In the genomic region with DNA sequence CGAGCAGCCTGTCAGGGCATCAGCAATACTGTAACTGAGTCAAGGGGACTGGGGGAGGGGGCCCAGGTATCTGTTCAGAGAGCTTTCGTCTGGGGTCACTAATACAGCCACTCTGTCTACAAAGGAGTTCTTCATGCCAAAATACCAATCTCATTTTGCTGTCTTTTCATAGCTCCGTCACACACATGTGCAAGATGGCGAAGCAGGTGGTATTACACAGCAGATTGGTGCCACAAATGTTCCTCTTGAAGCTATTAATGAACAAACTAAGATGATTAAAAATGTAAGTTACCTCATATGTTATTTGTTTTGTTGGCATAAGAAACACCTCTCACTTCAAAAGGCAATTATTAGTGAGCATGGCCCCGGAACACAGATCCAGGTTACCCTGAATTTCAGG, we compare ENCODE assay signal across 15 mouse cellular contexts.
"Had no signal": no experiment of that assay in that cellular context is flagged by ENCODE, and none has a peak within 500 bp of the region (broad histone marks: within the 10 kb centered on the region; RNA-seq: fewer than 3 reads in every experiment).

No protein-coding gene starts in this region.

- H3K27ac ChIP-seq: limb, embryonic 10.5 days; limb, embryonic 13.5 days; liver, embryonic 13.5 days; midbrain, embryonic 13.5 days had no signal

- ATAC-seq: intestine, embryonic 16.5 days; midbrain, embryonic 13.5 days; midbrain, embryonic 16.5 days had no signal

- H3K9me3 ChIP-seq: limb, embryonic 10.5 days; limb, embryonic 13.5 days; liver, embryonic 13.5 days had no signal

- H3K27me3 ChIP-seq: limb, embryonic 13.5 days; liver, embryonic 13.5 days; midbrain, embryonic 13.5 days had no signal

- H3K4me2 ChIP-seq: limb, embryonic 13.5 days; liver, embryonic 13.5 days; midbrain, embryonic 13.5 days had no signal

- DNase-seq: kidney, adult 18-20 months; kidney, adult 9 months; kidney, postnatal 14 days; kidney, postnatal 4 days; liver, embryonic 13.5 days; lung, adult 2 months; lung, postnatal 14 days; lung, postnatal 4 days; thymus, adult 18-20 months; thymus, postnatal 36 days had no signal

- H3K4me1 ChIP-seq: limb, embryonic 10.5 days; limb, embryonic 13.5 days; liver, embryonic 13.5 days; midbrain, embryonic 13.5 days had no signal

- H3K4me3 ChIP-seq: limb, embryonic 10.5 days; limb, embryonic 13.5 days; liver, embryonic 13.5 days; midbrain, embryonic 13.5 days had no signal

- H3K9ac ChIP-seq: limb, embryonic 13.5 days; liver, embryonic 13.5 days; midbrain, embryonic 13.5 days had no signal
